Mouse (Mus musculus) forebrain, embryonic 13.5 days (tissue): Measurements from ENCODE around the gene Gcgr. TPM values are rescaled to one million over a fixed set of nuclear protein-coding genes. Genes with fewer than 3 reads are reported as not detected.

ENCODE experiments used
- ATAC-seq: fragments of 200-750 bp; cut with Nextera tagmentation; 2 replicates; pipeline ENCODE4 v1.8.0; 2017
- H3K27ac ChIP-seq: fragments of 300-500 bp; sonication (generic); 2 replicates; pipeline ENCODE4 v1.5.1; 2015; ENCODE audit warnings: inconsistent platforms, mild to moderate bottlenecking, moderate library complexity
- H3K27me3 ChIP-seq: fragments of 300-500 bp; sonication (generic); 2 replicates; pipeline ENCODE4 v1.6.1; 2015; ENCODE audit warnings: mild to moderate bottlenecking, inconsistent platforms
- H3K36me3 ChIP-seq: fragments of 300-500 bp; sonication (generic); 2 replicates; pipeline ENCODE4 v1.6.1; 2015; ENCODE audit warnings: mild to moderate bottlenecking, inconsistent platforms; ENCODE audit not compliant: poor library complexity, severe bottlenecking
- H3K4me1 ChIP-seq: fragments of 300-500 bp; sonication (generic); 2 replicates; pipeline ENCODE4 v1.6.1; 2015; ENCODE audit warnings: inconsistent platforms
- H3K4me2 ChIP-seq: fragments of 300-500 bp; sonication (generic); 2 replicates; pipeline ENCODE4 v1.6.1; 2015; ENCODE audit warnings: inconsistent platforms, mild to moderate bottlenecking, moderate library complexity
- H3K4me3 ChIP-seq: fragments of 300-500 bp; sonication (generic); 2 replicates; pipeline ENCODE4 v1.5.1; 2015; ENCODE audit warnings: mild to moderate bottlenecking, inconsistent platforms
- H3K9ac ChIP-seq: fragments of 300-500 bp; sonication (generic); 2 replicates; pipeline ENCODE4 v1.6.1; 2015; ENCODE audit warnings: mild to moderate bottlenecking, inconsistent platforms
- H3K9me3 ChIP-seq: fragments of 300-500 bp; sonication (generic); replicated peaks from 2 replicates; pipeline ENCODE4 v1.6.1; 2016; ENCODE audit warnings: inconsistent platforms
- WGBS: fragments of 180-500 bp; shearing (Covaris S2); methylation state at CpG from one replicate; pipeline ENCODE4 v1.1.7; 2015; 5-methylcytosine and 5-hydroxymethylcytosine counted together
- polyA plus RNA-seq: library from polyadenylated mRNA; unstranded; fragments of >200 nt; fragmentation: Nextera tagmentation; extraction: Ambion mirVana; gene quantifications from 2 replicates; pipeline ENCODE4 v1.2.1, GENCODE M21; 2015

The Gcgr gene
- polyA plus RNA-seq, 1 experiment from 2014 or later = 0.08 TPM

GRCm38 (mm10) chr11:120522581-120522980 is 7.9 kb upstream of the Gcgr start:
- Histone ChIP-seq H3K4me3 (no peak overlapping the region), H3K36me3 (no peaks in the 10 kb centered on the region), H3K27me3 (peaks cover 3% of the 10 kb centered on the region; the same call in 1 of the 2 replicates), H3K4me2 (no peak overlapping the region), H3K27ac (no peak overlapping the region), H3K9me3 (no peaks in the 10 kb centered on the region), H3K4me1 (no peaks in the 10 kb centered on the region), H3K9ac (no peak overlapping the region)
- 87% methylated on average over 8 of the region's 8 CpGs for WGBS
- ATAC-seq = no peak

DNA sequence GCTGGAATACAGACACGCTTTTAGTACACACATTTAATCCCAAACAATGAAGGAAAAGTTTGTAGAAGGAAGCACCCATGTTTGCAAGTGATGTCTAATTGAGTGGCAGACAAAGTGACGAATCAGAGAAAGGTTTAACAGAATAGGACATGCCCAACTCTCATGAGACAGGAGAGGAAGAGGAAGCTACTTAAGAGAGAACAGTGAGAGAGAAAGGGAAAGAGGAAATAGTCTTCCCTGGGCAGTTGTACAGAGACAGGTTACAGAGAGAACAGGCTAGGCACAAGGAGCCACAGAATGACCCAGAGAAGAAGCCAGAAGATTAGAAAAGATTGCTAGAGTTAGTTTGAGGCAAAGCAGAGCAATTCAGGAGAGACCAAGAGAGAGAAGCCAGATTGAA is 4.5 kb upstream of the Gcgr start:
- 88% methylated on average over 2 of the region's 2 CpGs for WGBS
- H3K36me3 ChIP-seq = no peaks in the 10 kb centered on the region
- H3K4me3 ChIP-seq = no peak overlapping the region
- H3K27me3 ChIP-seq = peaks cover 37% of the 10 kb centered on the region
- no peaks in the 10 kb centered on the region for H3K9me3 ChIP-seq
- H3K9ac ChIP-seq = no peak overlapping the region
- no peak overlapping the region for H3K27ac ChIP-seq
- H3K4me2 ChIP-seq = no peak overlapping the region
- no peak for ATAC-seq
- peaks cover 8% of the 10 kb centered on the region for H3K4me1 ChIP-seq

DNA sequence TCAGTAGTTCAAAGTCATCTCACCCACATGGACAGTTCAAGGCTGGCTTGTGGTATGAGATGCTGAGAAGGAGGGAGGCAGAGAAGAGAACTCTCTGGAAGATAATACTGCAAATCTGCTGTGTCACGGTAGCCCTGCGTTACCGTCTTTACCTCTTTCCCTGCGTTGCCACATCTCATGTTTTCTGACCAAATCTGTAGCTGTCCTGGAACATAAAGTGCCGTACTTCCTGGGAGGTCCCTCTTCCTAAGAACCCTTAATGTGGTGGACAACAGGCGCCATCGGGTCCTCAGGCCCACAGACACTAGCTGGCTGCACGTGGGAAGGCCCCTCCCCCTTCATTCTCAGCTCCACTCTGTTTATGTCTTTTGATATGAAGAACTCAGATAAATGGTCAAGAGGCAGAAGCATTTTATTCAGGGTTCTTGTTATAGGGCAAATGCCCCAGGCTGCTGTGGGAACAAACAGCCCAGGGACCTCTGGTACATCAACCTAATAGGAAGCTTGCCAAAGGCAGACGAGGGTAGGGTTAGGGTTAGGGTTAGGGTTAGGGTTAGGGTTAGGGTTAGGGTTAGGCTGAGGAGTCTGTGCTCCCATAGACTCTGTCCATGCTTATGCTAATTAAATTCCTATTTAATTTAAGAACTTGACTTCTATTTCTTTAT is 2.7 kb upstream of the Gcgr start:
- Histone ChIP-seq H3K9ac (no peak overlapping the region), H3K4me2 (no peak overlapping the region)
- 82% methylated on average over 9 of the region's 9 CpGs for WGBS

GRCm38 (mm10) chr11:120528903-120529302 is 1.6 kb upstream of the Gcgr start:
- H3K4me1 ChIP-seq = peaks cover 12% of the 10 kb centered on the region
- no peak for ATAC-seq
- H3K36me3 ChIP-seq = no peaks in the 10 kb centered on the region
- H3K9ac ChIP-seq = no peak overlapping the region
- H3K27ac ChIP-seq = no peak overlapping the region
- no peak overlapping the region for H3K4me3 ChIP-seq
- H3K4me2 ChIP-seq = no peak overlapping the region
- peaks cover 64% of the 10 kb centered on the region for H3K27me3 ChIP-seq
- H3K9me3 ChIP-seq = no peaks in the 10 kb centered on the region
- 58% methylated on average over 4 of the region's 4 CpGs for WGBS

More for the DNA sequence above, 2.7 kb upstream of the Gcgr start:
- peaks cover 12% of the 10 kb centered on the region for H3K4me1 ChIP-seq
- H3K4me3 ChIP-seq = no peak overlapping the region
- no peaks in the 10 kb centered on the region for H3K9me3 ChIP-seq
- no peak overlapping the region for H3K27ac ChIP-seq
- peaks cover 56% of the 10 kb centered on the region for H3K27me3 ChIP-seq
- no peak for ATAC-seq
- H3K36me3 ChIP-seq = no peaks in the 10 kb centered on the region

DNA sequence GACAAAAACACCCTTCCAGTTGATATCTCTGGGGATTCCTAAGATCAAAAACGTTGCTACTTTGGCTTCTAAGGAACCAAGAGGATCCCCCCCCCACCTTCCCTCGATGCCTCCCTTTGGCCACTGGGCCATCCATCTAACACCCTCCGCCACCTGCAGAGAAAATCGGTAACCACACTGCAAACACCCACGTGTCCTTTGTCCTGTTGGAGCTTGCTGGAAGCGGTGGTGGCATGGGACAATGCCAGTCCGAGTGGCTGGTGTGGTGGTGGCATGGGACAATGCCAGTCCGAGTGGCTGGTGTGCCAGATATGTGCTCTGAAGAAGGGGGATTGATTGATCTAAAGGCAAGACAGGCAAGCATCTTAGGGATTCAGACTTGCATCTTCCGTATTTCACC is 1.1 kb downstream of the Gcgr start:
- Histone ChIP-seq H3K4me3 (no peak overlapping the region), H3K9ac (no peak overlapping the region), H3K4me2 (no peak overlapping the region), H3K27me3 (peaks cover 70% of the 10 kb centered on the region), H3K36me3 (no peaks in the 10 kb centered on the region), H3K27ac (no peak overlapping the region), H3K4me1 (peaks cover 12% of the 10 kb centered on the region), H3K9me3 (no peaks in the 10 kb centered on the region)
- ATAC-seq = no peak
- 33% methylated on average over 9 of the region's 9 CpGs for WGBS

GRCm38 (mm10) chr11:120534093-120534492 is 3.6 kb downstream of the Gcgr start:
- no peak overlapping the region for H3K4me3 ChIP-seq
- H3K27ac ChIP-seq = no peak overlapping the region
- H3K36me3 ChIP-seq = no peaks in the 10 kb centered on the region
- no peaks in the 10 kb centered on the region for H3K9me3 ChIP-seq
- H3K9ac ChIP-seq = no peak overlapping the region
- peaks cover 52% of the 10 kb centered on the region for H3K27me3 ChIP-seq
- H3K4me1 ChIP-seq = peaks cover 21% of the 10 kb centered on the region
- 86% methylated on average over 8 of the region's 8 CpGs for WGBS
- H3K4me2 ChIP-seq = no peak overlapping the region
- ATAC-seq = no peak

DNA sequence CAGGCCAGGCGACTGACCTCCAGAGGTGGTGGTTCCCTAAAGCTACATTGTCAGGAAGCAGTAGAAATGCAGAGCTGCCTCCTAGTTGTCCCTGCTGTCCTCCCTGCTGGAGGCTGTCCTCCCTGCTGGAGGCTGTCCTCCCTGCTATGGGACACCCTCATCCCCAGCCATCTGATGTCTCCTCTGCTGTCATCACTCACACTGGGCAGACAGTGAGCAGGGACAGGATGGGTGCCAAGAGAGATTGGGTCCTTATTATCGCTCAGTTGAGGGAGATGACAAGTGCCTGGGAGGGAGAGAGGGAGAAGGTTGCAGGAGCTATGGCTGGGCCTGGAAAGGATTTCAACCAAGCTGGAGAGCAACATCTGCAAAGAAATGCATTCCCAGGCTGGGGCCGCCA is 4.6 kb downstream of the Gcgr start:
- ATAC-seq = no peak

DNA sequence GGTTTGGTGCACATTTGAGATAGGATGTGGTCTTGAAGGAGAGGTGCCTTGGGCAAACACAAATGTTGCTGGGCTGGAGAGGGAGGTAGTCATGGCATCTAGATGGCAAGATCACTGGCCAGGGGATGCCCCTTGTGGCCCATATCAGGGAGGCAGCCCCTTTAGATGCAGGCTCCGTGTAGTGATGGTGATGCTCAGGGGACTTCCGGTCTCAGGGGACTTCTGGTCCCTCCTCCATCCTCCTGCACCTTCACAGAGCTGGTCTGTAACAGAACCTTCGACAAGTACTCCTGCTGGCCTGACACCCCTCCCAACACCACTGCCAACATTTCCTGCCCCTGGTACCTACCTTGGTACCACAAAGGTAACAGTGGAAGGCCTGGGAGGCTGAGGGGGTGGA is 5.3 kb downstream of the Gcgr start:
- peaks cover 35% of the 10 kb centered on the region for H3K27me3 ChIP-seq

More for the DNA sequence above, 4.6 kb downstream of the Gcgr start:
- Histone ChIP-seq H3K27me3 (peaks cover 41% of the 10 kb centered on the region), H3K4me2 (no peak overlapping the region), H3K27ac (no peak overlapping the region), H3K4me1 (peaks cover 31% of the 10 kb centered on the region), H3K9ac (no peak overlapping the region), H3K9me3 (no peaks in the 10 kb centered on the region), H3K36me3 (no peaks in the 10 kb centered on the region), H3K4me3 (no peak overlapping the region)
- WGBS = 73% methylated on average over 3 of the region's 3 CpGs

GRCm38 (mm10) chr11:120538485-120538884 is 8.0 kb downstream of the Gcgr start:
- whole genome bisulfite sequencing = 64% methylated on average over 3 of the region's 3 CpGs
- peaks cover 8% of the 10 kb centered on the region for H3K27me3 ChIP-seq
- H3K9me3 ChIP-seq = no peaks in the 10 kb centered on the region
- no peak overlapping the region for H3K4me3 ChIP-seq
- peak; percentile 8; the same call in 1 of the 2 replicates for ATAC-seq
- H3K27ac ChIP-seq = no peak overlapping the region
- H3K4me2 ChIP-seq = no peak overlapping the region
- peaks cover 19% of the 10 kb centered on the region for H3K4me1 ChIP-seq
- no peak overlapping the region for H3K9ac ChIP-seq
- peaks cover 22% of the 10 kb centered on the region for H3K36me3 ChIP-seq

More for the DNA sequence above, 5.3 kb downstream of the Gcgr start:
- H3K9me3 ChIP-seq = no peaks in the 10 kb centered on the region
- 78% methylated on average over 3 of the region's 3 CpGs for WGBS
- no peak overlapping the region for H3K27ac ChIP-seq
- H3K4me3 ChIP-seq = no peak overlapping the region
- H3K9ac ChIP-seq = no peak overlapping the region
- no peaks in the 10 kb centered on the region for H3K36me3 ChIP-seq
- peaks cover 25% of the 10 kb centered on the region for H3K4me1 ChIP-seq
- ATAC-seq = no peak
- H3K4me2 ChIP-seq = no peak overlapping the region

- Histone ChIP-seq H3K9me3 (no peaks in the 10 kb centered on the region), H3K9ac (0 out of 2 replicates have a peak overlapping the region, but pooled peaks have one; percentile 40), H3K4me1 (peaks cover 19% of the 10 kb centered on the region), H3K36me3 (peaks cover 26% of the 10 kb centered on the region), H3K4me3 (no peak overlapping the region), H3K27ac (no peak overlapping the region), H3K27me3 (peaks cover 7% of the 10 kb centered on the region; the same call in 1 of the 2 replicates), H3K4me2 (no peak overlapping the region)
- WGBS = 49% methylated on average over 8 of the region's 8 CpGs
- no peak for ATAC-seq
Observed at GRCm38 (mm10) chr11:120538955-120539284, 8.4 kb downstream of the Gcgr start.

- 21% methylated on average over 10 of the region's 10 CpGs for WGBS
- H3K27me3 ChIP-seq = peaks cover 2% of the 10 kb centered on the region; the same call in 1 of the 2 replicates
- no peak overlapping the region for H3K27ac ChIP-seq
- no peaks in the 10 kb centered on the region for H3K9me3 ChIP-seq
- 0 out of 2 replicates have a peak overlapping the region, but pooled peaks have one; percentile 40 for H3K9ac ChIP-seq
- H3K4me2 ChIP-seq = no peak overlapping the region
- H3K4me3 ChIP-seq = no peak overlapping the region
- peaks cover 19% of the 10 kb centered on the region for H3K4me1 ChIP-seq
- ATAC-seq = no peak
- H3K36me3 ChIP-seq = peaks cover 31% of the 10 kb centered on the region
Observed at GRCm38 (mm10) chr11:120539285-120540014, 9.0 kb downstream of the Gcgr start.

DNA sequence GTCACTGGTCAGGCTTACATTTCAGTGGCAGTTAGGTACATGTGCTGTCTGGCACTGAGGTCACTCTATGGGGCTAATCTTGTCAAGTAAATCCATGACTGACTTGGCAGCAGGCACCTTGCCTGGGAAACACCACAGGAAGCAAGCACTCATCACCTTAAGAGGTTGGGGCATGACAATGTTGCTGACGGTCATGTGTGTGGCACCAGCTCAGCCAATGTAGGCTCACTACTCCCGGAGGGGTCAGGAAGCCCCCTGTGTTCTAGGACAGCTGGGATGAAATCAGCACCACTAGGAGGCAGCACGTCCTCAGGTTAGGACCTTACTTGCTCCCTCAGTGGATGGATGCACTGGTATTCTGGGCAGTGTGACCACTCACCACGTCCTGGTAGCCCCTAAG is 11.4 kb downstream of the Gcgr start:
- Histone ChIP-seq H3K4me1 (peaks cover 19% of the 10 kb centered on the region), H3K27ac (no peak overlapping the region), H3K4me2 (no peak overlapping the region), H3K27me3 (no peaks in the 10 kb centered on the region), H3K9me3 (no peaks in the 10 kb centered on the region), H3K4me3 (no peak overlapping the region), H3K36me3 (peaks cover 50% of the 10 kb centered on the region), H3K9ac (no peak overlapping the region)
- ATAC-seq = no peak
- 32% methylated on average over 4 of the region's 4 CpGs for WGBS
